Mouse (Mus musculus): ENCODE measurements around the gene Gm11034. TPM values are rescaled to one million over a fixed set of nuclear protein-coding genes. Genes with fewer than 3 reads are reported as not detected.

Gm11034 gene
- total and polyA plus RNA-seq, 3 experiments, result not detected

DNA sequence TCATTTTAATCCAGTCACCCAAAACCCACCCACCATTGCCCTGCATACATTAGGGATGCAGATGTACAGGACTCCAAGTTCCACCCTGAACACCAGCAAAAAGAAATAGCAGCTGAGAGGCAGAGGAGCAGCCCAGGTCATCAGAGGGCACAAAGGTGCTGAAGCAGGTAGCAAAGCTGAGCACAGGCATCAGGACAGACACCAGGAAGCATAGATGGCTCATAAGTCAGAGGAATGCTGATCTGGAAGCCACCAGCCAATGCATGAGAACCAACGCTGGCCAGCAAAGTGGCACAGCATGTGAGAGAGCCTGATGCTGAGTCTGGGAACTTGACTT is 44.4 kb upstream of the Gm11034 start:
- no peaks in the 10 kb centered on the region for H3K9me3 ChIP-seq (replicated peaks; ENCODE audit: insufficient read depth, low read length)
- H3K4me1 ChIP-seq (ENCODE audit: control insufficient read depth in 1 of 2, insufficient read depth in 2 of 2, low read length in 2 of 2), result no peaks in the 10 kb centered on the region
- no peak overlapping the region for H3K4me3 ChIP-seq (ENCODE audit: control insufficient read depth in 1 of 2, insufficient read depth in 1 of 2, low read depth in 2 of 2, low read length in 2 of 2)
- H3K36me3 ChIP-seq (ENCODE audit: control insufficient read depth in 1 of 2, insufficient read depth in 2 of 2, low read length in 2 of 2), result no peaks in the 10 kb centered on the region
- no peaks in the 10 kb centered on the region for H3K79me2 ChIP-seq (ENCODE audit: control insufficient read depth, insufficient read depth, low read length, poor library complexity)
- TF ChIP-seq POLR2AphosphoS2 (IDR thresholded peaks at IDR 0.05; ENCODE audit: low read length), result 0 out of 2 replicates have a peak, but pooled peaks have one; percentile 21
- no peak for TF ChIP-seq ETS1 (IDR thresholded peaks at IDR 0.05; ENCODE audit: low read depth, low read length)
- H3K27ac ChIP-seq (ENCODE audit: control insufficient read depth, low read depth, low read length), result no peak overlapping the region
- DNase-seq (ENCODE audit: low read depth, low spot score), result no peak
- no peak overlapping the region for H3K9ac ChIP-seq (ENCODE audit: control insufficient read depth, low read depth, low read length, poor library complexity, severe bottlenecking)
- no peaks in the 10 kb centered on the region for H3K27me3 ChIP-seq (ENCODE audit: control insufficient read depth in 1 of 2, insufficient read depth in 2 of 2, low read length in 2 of 2)

DNA sequence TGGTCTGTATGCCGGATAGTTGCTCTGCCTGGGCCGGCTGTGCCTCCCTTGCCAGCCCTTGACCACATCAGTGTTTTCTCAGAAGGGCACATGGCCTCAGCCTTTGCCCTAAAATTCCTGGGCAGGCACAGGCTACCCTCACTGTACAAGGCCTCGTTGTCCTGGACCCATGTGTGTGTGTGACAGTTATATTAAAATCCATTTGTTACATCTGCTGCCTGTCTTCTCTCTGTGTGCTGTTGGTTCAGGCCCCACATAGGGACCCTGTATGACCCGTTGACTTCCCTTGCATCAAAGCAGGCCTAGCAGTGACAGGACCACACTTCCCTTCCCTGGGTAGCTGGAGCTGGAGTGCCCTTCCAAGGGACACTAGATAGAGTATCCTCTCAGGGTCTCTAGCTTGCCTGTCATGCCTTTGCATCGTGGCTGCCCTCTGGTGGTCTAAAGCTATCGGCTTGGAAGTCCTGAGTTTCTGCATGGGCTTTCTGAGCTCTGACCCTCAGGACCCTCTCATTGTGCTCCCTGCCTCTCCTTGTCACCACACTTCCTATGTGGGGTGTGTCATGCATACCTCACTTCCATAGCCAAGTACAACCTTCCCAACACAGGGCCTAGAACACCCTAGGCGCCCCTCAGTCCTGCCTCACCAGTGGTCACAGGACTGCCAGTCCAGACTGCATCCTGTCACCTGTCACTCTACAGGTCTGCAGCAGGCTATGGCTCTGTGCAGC is 43.9 kb upstream of the Gm11034 start:
- DNase-seq (ENCODE audit: low read depth, low spot score), result peak; percentile 41
- Histone ChIP-seq H3K4me3 (ENCODE audit: control insufficient read depth in 1 of 2, insufficient read depth in 1 of 2, low read depth in 2 of 2, low read length in 2 of 2) (no peak overlapping the region), H3K4me1 (ENCODE audit: control insufficient read depth in 1 of 2, insufficient read depth in 2 of 2, low read length in 2 of 2) (no peaks in the 10 kb centered on the region), H3K27me3 (ENCODE audit: control insufficient read depth in 1 of 2, insufficient read depth in 2 of 2, low read length in 2 of 2) (no peaks in the 10 kb centered on the region), H3K9me3 (replicated peaks; ENCODE audit: insufficient read depth, low read length) (no peaks in the 10 kb centered on the region), H3K36me3 (ENCODE audit: control insufficient read depth in 1 of 2, insufficient read depth in 2 of 2, low read length in 2 of 2) (no peaks in the 10 kb centered on the region), H3K9ac (ENCODE audit: control insufficient read depth, low read depth, low read length, poor library complexity, severe bottlenecking) (no peak overlapping the region), H3K27ac (ENCODE audit: control insufficient read depth, low read depth, low read length) (no peak overlapping the region), H3K79me2 (ENCODE audit: control insufficient read depth, insufficient read depth, low read length, poor library complexity) (no peaks in the 10 kb centered on the region)
- TF ChIP-seq ETS1 (IDR thresholded peaks at IDR 0.05; ENCODE audit: low read depth, low read length) (no peak), SMC3 (IDR thresholded peaks at IDR 0.05; ENCODE audit: low read depth, low read length) (peak; percentile 69), NRF1 (IDR thresholded peaks at IDR 0.05; ENCODE audit: insufficient read depth, low read depth, low read length, poor library complexity, severe bottlenecking) (no peak), ZC3H11A (IDR thresholded peaks at IDR 0.05; ENCODE audit: low read depth, low read length) (peak; percentile 37; the same call in 1 of the 2 replicates), CTCF (IDR thresholded peaks at IDR 0.05 in 2 of 3, conservative IDR thresholded peaks at IDR 0.05 in 1 of 3; ENCODE audit: control insufficient read depth in 1 of 3, insufficient read depth in 1 of 3, low read depth in 2 of 3, low read length in 3 of 3, poor library complexity in 1 of 3, severe bottlenecking in 1 of 3) (peak; percentile 53 to 68 (median 65)), RAD21 (IDR thresholded peaks at IDR 0.05; ENCODE audit: low read depth, low read length) (peak; percentile 46)

DNA sequence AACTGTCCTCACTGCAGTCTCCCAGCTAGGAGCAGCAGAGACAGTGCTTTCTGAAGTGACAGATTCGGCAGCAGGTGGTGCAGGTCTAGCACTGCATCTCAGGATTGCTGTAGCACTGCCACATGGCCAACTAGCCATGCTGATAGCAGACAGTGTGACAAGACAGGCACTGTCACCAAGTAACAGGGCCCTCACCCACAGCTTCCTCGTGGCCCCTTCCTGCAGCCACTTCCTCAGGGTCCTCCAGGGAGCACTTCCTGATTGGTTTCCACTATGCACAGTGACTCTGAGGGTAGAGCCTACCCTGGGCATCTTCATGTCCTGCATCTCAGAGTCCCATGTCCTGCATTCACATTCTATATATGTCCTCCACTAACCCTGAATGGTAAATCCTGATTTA is 31.2 kb upstream of the Gm11034 start:
- no peak for TF ChIP-seq ZC3H11A (IDR thresholded peaks at IDR 0.05; ENCODE audit: low read depth, low read length)
- peak; percentile 61 for TF ChIP-seq ZNF384 (IDR thresholded peaks at IDR 0.05; ENCODE audit: low read depth, low read length)
- Histone ChIP-seq H3K9ac (ENCODE audit: control insufficient read depth, low read depth, low read length, poor library complexity, severe bottlenecking) (no peak overlapping the region), H3K4me1 (ENCODE audit: control insufficient read depth in 1 of 2, insufficient read depth in 2 of 2, low read length in 2 of 2) (peaks cover 0 to 13% of the 10 kb centered on the region in 2 experiments; a peak in 2 of 4 replicates), H3K36me3 (ENCODE audit: control insufficient read depth in 1 of 2, insufficient read depth in 2 of 2, low read length in 2 of 2) (peaks cover 0 to 8% of the 10 kb centered on the region in 2 experiments; a peak in 3 of 4 replicates), H3K4me3 (ENCODE audit: control insufficient read depth in 1 of 2, insufficient read depth in 1 of 2, low read depth in 2 of 2, low read length in 2 of 2) (no peak overlapping the region), H3K79me2 (ENCODE audit: control insufficient read depth, insufficient read depth, low read length, poor library complexity) (peaks cover 18% of the 10 kb centered on the region), H3K27ac (ENCODE audit: control insufficient read depth, low read depth, low read length) (no peak overlapping the region), H3K27me3 (ENCODE audit: control insufficient read depth in 1 of 2, insufficient read depth in 2 of 2, low read length in 2 of 2) (no peaks in the 10 kb centered on the region), H3K9me3 (replicated peaks; ENCODE audit: insufficient read depth, low read length) (no peaks in the 10 kb centered on the region)
- DNase-seq (ENCODE audit: low read depth, low spot score), result no peak
